Mouse (Mus musculus) hindbrain, embryonic 13.5 days (tissue): Measurements from ENCODE around the gene Gm49396. TPM values are rescaled to one million over a fixed set of nuclear protein-coding genes. Genes with fewer than 3 reads are reported as not detected.
A peak's percentile ranks its signal among the peaks of the same experiment; 100 is the strongest.

Experiments
- ATAC-seq: fragments of 200-750 bp; cut with Nextera tagmentation; 2 replicates; pipeline ENCODE4 v1.8.0; 2017; ENCODE audit warnings: moderate TSS enrichment; ENCODE audit not compliant: low FRiP score
- H3K27ac ChIP-seq: fragments of 300-500 bp; sonication (generic); 2 replicates; pipeline ENCODE4 v1.5.1; 2015; ENCODE audit warnings: inconsistent platforms, mild to moderate bottlenecking, moderate library complexity
- H3K27me3 ChIP-seq: fragments of 300-500 bp; sonication (generic); 2 replicates; pipeline ENCODE4 v1.6.1; 2015; ENCODE audit warnings: mild to moderate bottlenecking, inconsistent platforms
- H3K36me3 ChIP-seq: fragments of 300-500 bp; sonication (generic); 2 replicates; pipeline ENCODE4 v1.6.1; 2015; ENCODE audit warnings: mild to moderate bottlenecking, inconsistent platforms
- H3K4me1 ChIP-seq: fragments of 300-500 bp; sonication (generic); replicated peaks from 2 replicates; pipeline ENCODE4 v1.6.1; 2015; ENCODE audit warnings: inconsistent platforms
- H3K4me2 ChIP-seq: fragments of 300-500 bp; sonication (generic); 2 replicates; pipeline ENCODE4 v1.6.1; 2015; ENCODE audit warnings: inconsistent platforms, mild to moderate bottlenecking, moderate library complexity
- H3K4me3 ChIP-seq: fragments of 300-500 bp; sonication (generic); 2 replicates; pipeline ENCODE4 v1.5.1; 2015; ENCODE audit warnings: mild to moderate bottlenecking, inconsistent platforms
- H3K9ac ChIP-seq: fragments of 300-500 bp; sonication (generic); 2 replicates; pipeline ENCODE4 v1.6.1; 2015; ENCODE audit warnings: mild to moderate bottlenecking, inconsistent platforms
- H3K9me3 ChIP-seq: fragments of 300-500 bp; sonication (generic); 2 replicates; pipeline ENCODE4 v1.6.1; 2016; ENCODE audit warnings: inconsistent platforms
- WGBS: fragments of 180-500 bp; shearing (Covaris S2); methylation state at CpG from one replicate; pipeline ENCODE4 v1.1.7; 2015; 5-methylcytosine and 5-hydroxymethylcytosine counted together
- polyA plus RNA-seq: library from polyadenylated mRNA; unstranded; fragments of >200 nt; fragmentation: Nextera tagmentation; extraction: Ambion mirVana; gene quantifications from 2 replicates; pipeline ENCODE4 v1.2.1, GENCODE M21; 2015

Gene Gm49396
- polyA plus RNA-seq, 1 experiment from 2014 or later = 19.8 TPM

DNA sequence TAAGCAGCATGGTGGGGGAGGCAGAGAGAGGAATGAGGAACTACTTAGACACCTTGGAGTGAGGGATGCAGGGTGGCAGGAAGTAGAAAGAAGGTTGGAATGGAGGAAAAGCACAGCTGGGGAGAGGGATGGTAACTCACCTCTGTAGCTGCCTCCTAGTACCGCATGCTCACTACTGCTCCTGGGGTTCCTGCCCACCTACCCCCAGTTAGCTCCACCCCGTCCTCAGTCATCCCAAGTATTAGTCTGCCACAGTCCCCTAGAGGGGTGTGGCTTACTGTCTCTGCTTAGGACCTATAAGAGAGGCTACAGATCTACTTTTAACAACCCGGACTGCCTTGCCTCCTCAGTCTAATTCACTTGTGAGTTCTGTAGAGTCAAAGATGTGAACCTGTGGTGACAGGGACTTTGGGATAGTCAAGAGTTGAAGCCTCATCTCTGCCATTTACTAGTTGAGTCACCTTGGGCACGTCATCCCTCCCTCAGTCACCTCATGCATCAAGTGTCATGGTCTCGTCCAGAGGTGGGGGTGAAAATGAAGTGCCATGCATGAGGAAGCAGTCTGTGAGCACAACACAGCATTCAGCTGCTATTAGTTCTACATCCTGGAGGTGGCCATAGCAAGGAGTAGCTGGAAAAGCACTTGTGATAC, 29.8 kb downstream of the Gm49396 start:
- Histone ChIP-seq H3K27ac (no peak overlapping the region), H3K36me3 (no peaks in the 10 kb centered on the region), H3K4me2 (no peak overlapping the region), H3K27me3 (no peaks in the 10 kb centered on the region; the same call in 1 of the 2 replicates), H3K9me3 (no peaks in the 10 kb centered on the region), H3K9ac (no peak overlapping the region), H3K4me3 (no peak overlapping the region), H3K4me1 (peaks cover 13% of the 10 kb centered on the region)
- WGBS = 59% methylated on average over 5 of the region's 5 CpGs
- no peak for ATAC-seq

DNA sequence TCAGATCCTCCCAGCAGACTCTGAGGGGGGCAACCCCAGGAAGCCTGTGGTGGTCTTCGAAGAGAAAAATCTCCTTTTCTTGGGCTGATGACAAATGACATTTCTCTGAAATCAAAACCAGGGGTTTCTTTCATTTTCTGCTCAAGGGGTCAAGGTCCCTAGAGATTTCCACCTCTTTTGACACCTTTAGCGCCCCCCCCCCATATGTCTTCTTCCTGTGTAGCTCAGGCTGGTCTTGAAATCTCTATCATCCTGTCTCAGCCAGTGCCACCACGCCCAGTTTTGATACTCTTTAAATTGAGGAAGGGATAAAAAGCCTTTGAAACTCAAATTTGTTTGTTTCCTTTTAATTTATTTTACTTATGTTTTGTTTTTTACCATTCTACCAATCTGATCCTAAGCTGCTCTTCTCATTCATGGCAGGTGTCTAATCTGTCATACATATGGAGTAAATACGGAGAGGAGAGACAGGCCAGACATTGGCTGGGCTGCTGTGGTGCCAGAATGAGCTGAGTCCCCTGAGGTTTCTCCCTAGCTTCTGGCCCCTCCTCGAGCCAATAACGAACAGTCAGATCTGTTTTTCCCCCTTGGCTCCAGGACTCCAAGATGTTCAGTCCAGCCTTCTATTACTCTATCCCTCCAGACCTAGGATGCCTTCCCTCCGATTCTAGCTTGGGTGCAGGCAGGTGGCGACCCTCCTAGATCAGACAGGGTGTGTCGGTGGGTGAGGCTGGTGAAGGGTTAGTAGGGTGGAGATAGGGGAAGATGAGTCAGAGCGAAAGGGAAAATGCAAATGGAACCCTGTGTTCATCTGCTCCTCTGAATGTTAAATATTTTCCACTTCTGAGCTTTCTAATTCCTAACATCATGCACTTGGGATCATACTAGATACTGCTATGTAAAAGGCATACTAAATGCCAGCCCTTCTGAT, 30.7 kb downstream of the Gm49396 start:
- WGBS = 68% methylated on average over 10 of the region's 10 CpGs

DNA sequence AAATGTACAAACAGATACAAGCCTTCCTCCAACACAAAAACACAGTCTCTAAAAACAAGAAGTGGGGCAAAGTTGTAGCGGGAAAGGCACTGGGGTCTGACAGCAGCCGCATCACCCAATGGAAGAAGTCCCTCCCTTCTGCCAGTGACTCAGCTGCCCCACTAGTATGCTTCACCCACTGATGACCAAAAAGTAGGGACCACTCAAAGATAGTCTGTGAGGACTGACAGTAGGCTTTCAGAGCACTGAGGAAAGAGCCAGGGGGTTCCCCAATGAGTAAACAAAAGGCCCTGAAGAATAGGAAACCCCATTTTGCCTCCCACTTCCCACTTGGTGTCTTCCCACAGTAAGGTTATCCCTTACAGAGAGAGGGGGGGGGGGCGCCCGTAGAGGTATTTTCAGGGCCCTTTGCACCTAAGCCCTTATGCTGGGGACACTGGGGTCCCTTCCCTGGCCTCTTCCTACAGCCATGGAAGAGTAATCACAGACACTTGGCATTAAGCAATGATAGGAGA, 31.4 kb downstream of the Gm49396 start:
- Histone ChIP-seq H3K4me3 (no peak overlapping the region), H3K36me3 (no peaks in the 10 kb centered on the region), H3K27ac (no peak overlapping the region), H3K9me3 (no peaks in the 10 kb centered on the region), H3K4me1 (peaks cover 15% of the 10 kb centered on the region), H3K27me3 (no peaks in the 10 kb centered on the region; the same call in 1 of the 2 replicates), H3K9ac (no peak overlapping the region), H3K4me2 (no peak overlapping the region)
- no peak for ATAC-seq
- 67% methylated on average over 4 of the region's 4 CpGs for whole genome bisulfite sequencing

More for the DNA sequence above, 30.7 kb downstream of the Gm49396 start:
- H3K27ac ChIP-seq = no peak overlapping the region
- no peak overlapping the region for H3K4me2 ChIP-seq
- H3K9ac ChIP-seq = no peak overlapping the region
- no peaks in the 10 kb centered on the region; the same call in 1 of the 2 replicates for H3K27me3 ChIP-seq
- H3K9me3 ChIP-seq = no peaks in the 10 kb centered on the region
- H3K4me3 ChIP-seq = no peak overlapping the region
- ATAC-seq = no peak
- H3K36me3 ChIP-seq = no peaks in the 10 kb centered on the region
- peaks cover 13% of the 10 kb centered on the region for H3K4me1 ChIP-seq

DNA sequence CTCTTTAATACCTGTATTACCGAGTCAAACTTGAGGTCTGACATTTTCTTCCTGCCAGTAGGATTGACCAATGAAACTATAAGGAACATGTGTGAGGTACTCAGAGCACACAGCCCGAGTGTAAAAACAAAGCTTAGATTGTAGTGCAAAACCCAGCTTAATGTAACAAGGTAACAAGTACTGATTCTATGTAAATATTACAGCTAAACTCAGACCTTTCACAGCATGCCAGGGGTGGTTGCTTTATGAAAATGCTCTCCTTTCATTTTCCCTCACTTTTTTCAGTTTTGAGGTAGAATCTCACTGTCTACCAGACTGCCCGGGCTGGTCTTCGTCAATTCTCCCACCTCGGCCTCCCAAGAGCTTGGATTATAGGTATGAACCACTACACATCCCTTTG, 32.9 kb downstream of the Gm49396 start:
- Histone ChIP-seq H3K9ac (no peak overlapping the region), H3K27me3 (no peaks in the 10 kb centered on the region; the same call in 1 of the 2 replicates), H3K36me3 (no peaks in the 10 kb centered on the region), H3K4me3 (no peak overlapping the region), H3K4me1 (peaks cover 19% of the 10 kb centered on the region), H3K9me3 (no peaks in the 10 kb centered on the region), H3K27ac (no peak overlapping the region), H3K4me2 (no peak overlapping the region)
- no peak for ATAC-seq
- WGBS = 90% methylated on average over 5 of the region's 5 CpGs

- H3K9me3 ChIP-seq = no peaks in the 10 kb centered on the region
- WGBS = 82% methylated on average over 5 of the region's 5 CpGs
- H3K36me3 ChIP-seq = no peaks in the 10 kb centered on the region
- no peak overlapping the region for H3K27ac ChIP-seq
- no peaks in the 10 kb centered on the region; the same call in 1 of the 2 replicates for H3K27me3 ChIP-seq
- no peak for ATAC-seq
- H3K9ac ChIP-seq = no peak overlapping the region
- H3K4me3 ChIP-seq = no peak overlapping the region
- H3K4me1 ChIP-seq = peaks cover 19% of the 10 kb centered on the region
- H3K4me2 ChIP-seq = no peak overlapping the region
Measured at GRCm38 (mm10) chr7:30596811-30597210, 33.7 kb downstream of the Gm49396 start.

GRCm38 (mm10) chr7:30598786-30599185, 35.6 kb downstream of the Gm49396 start, which contains the start of gene Zbtb32:
Gene Zbtb32, minus strand, starts transcription at chr7:30598909.
- peak within 1 kb of the TSS; percentile 16; the same call in 1 of the 2 replicates for H3K4me3 ChIP-seq
- peak within 1 kb of the TSS; percentile 40 for H3K4me2 ChIP-seq
- peaks cover 18% of the 10 kb centered on the region for H3K4me1 ChIP-seq
- no peak within 1 kb of the TSS for H3K9ac ChIP-seq
- WGBS = 95% methylated on average over 12 of the region's 12 CpGs
- no peaks in the 10 kb centered on the region for H3K27me3 ChIP-seq
- no peaks in the 10 kb centered on the region for H3K9me3 ChIP-seq
- ATAC-seq = no peak
- peak within 1 kb of the TSS; percentile 73 for H3K27ac ChIP-seq
- H3K36me3 ChIP-seq = no peaks in the 10 kb centered on the region

- Histone ChIP-seq H3K9me3 (no peaks in the 10 kb centered on the region), H3K4me1 (peaks cover 14% of the 10 kb centered on the region), H3K36me3 (no peaks in the 10 kb centered on the region), H3K27me3 (no peaks in the 10 kb centered on the region), H3K4me2 (peak overlapping the region; percentile 40), H3K4me3 (peak overlapping the region; percentile 16; the same call in 1 of the 2 replicates), H3K27ac (peak overlapping the region; percentile 73), H3K9ac (no peak overlapping the region)
- WGBS = under 1% methylated on average over 16 of the region's 16 CpGs
- ATAC-seq = peak; percentile 99
Measured at GRCm38 (mm10) chr7:30599933-30600353, 36.8 kb downstream of the Gm49396 start.

- Histone ChIP-seq H3K27ac (peak overlapping the region; percentile 40), H3K4me1 (peaks cover 14% of the 10 kb centered on the region), H3K9me3 (no peaks in the 10 kb centered on the region), H3K27me3 (no peaks in the 10 kb centered on the region), H3K4me2 (peak overlapping the region; percentile 40; the same call in 1 of the 2 replicates), H3K4me3 (no peak overlapping the region), H3K9ac (no peak overlapping the region), H3K36me3 (no peaks in the 10 kb centered on the region)
- no peak for ATAC-seq
- 70% methylated on average over 7 of the region's 7 CpGs for WGBS
Measured at GRCm38 (mm10) chr7:30600651-30601050, 37.5 kb downstream of the Gm49396 start.

GRCm38 (mm10) chr7:30602583-30602982, 39.4 kb downstream of the Gm49396 start:
- H3K9ac ChIP-seq = no peak overlapping the region
- H3K27me3 ChIP-seq = no peaks in the 10 kb centered on the region
- no peak for ATAC-seq
- no peak overlapping the region for H3K4me3 ChIP-seq
- WGBS = 58% methylated on average over 3 of the region's 3 CpGs
- no peak overlapping the region for H3K27ac ChIP-seq
- H3K4me1 ChIP-seq = peaks cover 14% of the 10 kb centered on the region
- H3K4me2 ChIP-seq = no peak overlapping the region
- H3K9me3 ChIP-seq = no peaks in the 10 kb centered on the region
- no peaks in the 10 kb centered on the region for H3K36me3 ChIP-seq

DNA sequence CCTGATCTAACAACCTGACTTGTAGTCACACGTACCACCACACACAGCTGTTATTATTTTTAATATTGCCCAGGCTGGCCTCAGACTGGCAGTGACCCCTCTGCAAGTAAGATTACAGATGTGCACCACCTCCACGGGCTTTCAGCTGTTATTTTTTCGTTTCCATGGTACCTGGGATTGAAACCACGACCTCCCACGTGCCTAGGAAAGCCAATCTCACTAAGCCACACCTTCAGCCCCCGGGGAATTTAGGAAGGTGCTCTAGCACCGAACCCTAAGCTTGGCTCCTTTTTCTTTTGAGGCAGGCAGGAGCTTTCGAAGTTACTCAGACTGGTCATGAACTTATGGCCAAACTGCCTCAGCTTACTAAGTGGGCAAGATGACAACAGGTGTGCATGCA, 41.3 kb downstream of the Gm49396 start:
- Histone ChIP-seq H3K9me3 (no peaks in the 10 kb centered on the region), H3K4me2 (no peak overlapping the region), H3K36me3 (no peaks in the 10 kb centered on the region), H3K27me3 (no peaks in the 10 kb centered on the region), H3K27ac (no peak overlapping the region), H3K4me3 (no peak overlapping the region), H3K4me1 (peaks cover 14% of the 10 kb centered on the region), H3K9ac (peak overlapping the region; percentile 29; the same call in 1 of the 2 replicates)
- WGBS = 65% methylated on average over 8 of the region's 8 CpGs
- ATAC-seq = no peak

DNA sequence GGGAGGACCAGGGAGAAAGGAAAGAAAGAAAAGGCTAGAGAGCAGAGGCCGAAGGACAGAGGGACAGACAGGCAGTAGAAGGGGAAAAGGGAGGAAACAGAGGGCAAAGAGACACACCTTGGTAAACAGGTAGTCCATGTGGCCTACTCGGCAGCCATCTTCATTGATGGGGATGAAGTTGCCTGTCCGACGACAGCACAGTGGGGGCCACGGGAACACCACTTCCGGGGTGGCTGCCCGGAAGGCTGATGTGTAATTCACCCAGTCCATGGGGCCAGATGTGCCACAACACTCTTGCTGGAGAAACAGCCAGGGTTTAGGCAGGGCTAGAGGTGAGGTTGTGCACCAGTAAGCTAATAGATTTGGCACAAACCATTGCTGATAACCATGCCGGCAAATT, 41.8 kb downstream of the Gm49396 start:
- Histone ChIP-seq H3K27ac (no peak overlapping the region), H3K4me1 (peaks cover 9% of the 10 kb centered on the region; the same call in 1 of the 2 replicates), H3K4me2 (no peak overlapping the region), H3K9me3 (no peaks in the 10 kb centered on the region), H3K9ac (peak overlapping the region; percentile 24; the same call in 1 of the 2 replicates), H3K36me3 (no peaks in the 10 kb centered on the region), H3K27me3 (no peaks in the 10 kb centered on the region), H3K4me3 (no peak overlapping the region)
- 88% methylated on average over 8 of the region's 8 CpGs for WGBS
- ATAC-seq = no peak

- H3K4me2 ChIP-seq = no peak overlapping the region
- H3K4me1 ChIP-seq = no peaks in the 10 kb centered on the region
- WGBS = 32% methylated on average over 8 of the region's 8 CpGs
- H3K27ac ChIP-seq = no peak overlapping the region
- no peak for ATAC-seq
- no peaks in the 10 kb centered on the region for H3K27me3 ChIP-seq
- no peak overlapping the region for H3K9ac ChIP-seq
- H3K36me3 ChIP-seq = no peaks in the 10 kb centered on the region
- H3K9me3 ChIP-seq = no peaks in the 10 kb centered on the region
- H3K4me3 ChIP-seq = no peak overlapping the region
Measured at GRCm38 (mm10) chr7:30607706-30608309, 44.7 kb downstream of the Gm49396 start.
